Mouse (Mus musculus): ENCODE results near the gene Wdr46.

- TF ChIP-seq CTCF (IDR thresholded peaks at IDR 0.05; ENCODE audit: borderline replicate concordance, insufficient read depth, low read length) = no peak
- no peak for TF ChIP-seq POLR2A (IDR thresholded peaks at IDR 0.05; ENCODE audit: low read depth, low read length)
Observed at GRCm38 (mm10) chr17:33938783-33939182, 1.7 kb upstream of the Wdr46 start.

Data from embryonic fibroblast, embryonic 13.5 days (primary cell).